Mouse (Mus musculus): Measurements from ENCODE around the gene Rpl39. TPM values are rescaled to one million over a fixed set of nuclear protein-coding genes. Genes with fewer than 3 reads are reported as not detected.

Rpl39 gene
- total and polyA plus RNA-seq, 2 experiments from 2014 or later = 167 to 403 TPM

- Histone ChIP-seq H3K9me3 (replicated peaks; ENCODE audit: control insufficient read depth, low read length) (no peaks in the 10 kb centered on the region), H3K27ac (ENCODE audit: low read depth) (no peak overlapping the region), H3K4me3 (ENCODE audit: low read depth, low read length) (no peak overlapping the region), H3K4me1 (ENCODE audit: control insufficient read depth, insufficient read depth) (no peaks in the 10 kb centered on the region), H3K4me2 (ENCODE audit: low read depth, low read length) (no peak overlapping the region), H3K27me3 (ENCODE audit: control insufficient read depth, insufficient read depth, low read length) (peaks cover 4% of the 10 kb centered on the region; the same call in 1 of the 2 replicates), H3K9ac (replicated peaks; ENCODE audit: low read depth, low read length) (no peak overlapping the region), H3K36me3 (replicated peaks; ENCODE audit: control insufficient read depth, insufficient read depth, low read length) (no peaks in the 10 kb centered on the region)
- TF ChIP-seq CTCF (IDR thresholded peaks at IDR 0.05; ENCODE audit: low read depth) (peak; percentile 52), EP300 (IDR thresholded peaks at IDR 0.05; ENCODE audit: low read depth) (no peak)
- DNase-seq (ENCODE audit: low spot score) (no peak), ATAC-seq (ENCODE audit: insufficient read depth, low read depth) (no peak)
- WGBS = 15% methylated on average over 9 of the region's 9 CpGs
Observed at GRCm38 (mm10) chrX:37042726-37043125, 42.5 kb downstream of the Rpl39 start.

Other genes starting within 250 kb of the Rpl39 start
- 24.1 and 75.9 TPM in 2 replicates for gene Ube2a, start 211.5 kb downstream of the Rpl39 start, total RNA-seq (2014; rRNA removed; ENCODE audit: low replicate concordance)
- gene Ube2a, start 211.5 kb downstream of the Rpl39 start, polyA plus RNA-seq (2015; fragmentation: Nextera tagmentation; extraction: Ambion mirVana) = 210 and 213 TPM in 2 replicates
- gene C330007P06Rik, start 211.3 kb downstream of the Rpl39 start, total RNA-seq (2014; rRNA removed; ENCODE audit: low replicate concordance) = 16.6 and 19.0 TPM in 2 replicates
- 10.5 and 10.7 TPM in 2 replicates for gene C330007P06Rik, start 211.3 kb downstream of the Rpl39 start, polyA plus RNA-seq (2015; fragmentation: Nextera tagmentation; extraction: Ambion mirVana)
- gene Nkrf, start 182.5 kb downstream of the Rpl39 start, total RNA-seq (2014; rRNA removed; ENCODE audit: low replicate concordance) = 0.62 and 5.7 TPM in 2 replicates
- 0.44 and 0.51 TPM in 2 replicates for gene Nkrf, start 182.5 kb downstream of the Rpl39 start, polyA plus RNA-seq (2015; fragmentation: Nextera tagmentation; extraction: Ambion mirVana)
- gene Sept6, start 93.6 kb downstream of the Rpl39 start, total RNA-seq (2014; rRNA removed; ENCODE audit: low replicate concordance) = 53.1 and 73.5 TPM in 2 replicates
- gene Sept6, start 93.6 kb downstream of the Rpl39 start, polyA plus RNA-seq (2015; fragmentation: Nextera tagmentation; extraction: Ambion mirVana) = 22.1 and 22.3 TPM in 2 replicates
- not detected in 2 replicates for gene Sowahd, start 36.6 kb downstream of the Rpl39 start, total RNA-seq (2014; rRNA removed; ENCODE audit: low replicate concordance)
- gene Sowahd, start 36.6 kb downstream of the Rpl39 start, polyA plus RNA-seq (2015; fragmentation: Nextera tagmentation; extraction: Ambion mirVana) = not detected in 2 replicates
- 8.1 and 10.2 TPM in 2 replicates for gene Upf3b, start 24.9 kb upstream of the Rpl39 start, total RNA-seq (2014; rRNA removed; ENCODE audit: low replicate concordance)
- gene Upf3b, start 24.9 kb upstream of the Rpl39 start, polyA plus RNA-seq (2015; fragmentation: Nextera tagmentation; extraction: Ambion mirVana) = 9.3 and 10.6 TPM in 2 replicates
- 8.1 and 13.8 TPM in 2 replicates for gene Nkap, start 41.4 kb upstream of the Rpl39 start, total RNA-seq (2014; rRNA removed; ENCODE audit: low replicate concordance)
- 8.2 and 9.2 TPM in 2 replicates for gene Nkap, start 41.4 kb upstream of the Rpl39 start, polyA plus RNA-seq (2015; fragmentation: Nextera tagmentation; extraction: Ambion mirVana)
- not detected in 2 replicates for gene Akap14, start 83.4 kb upstream of the Rpl39 start, total RNA-seq (2014; rRNA removed; ENCODE audit: low replicate concordance)
- gene Akap14, start 83.4 kb upstream of the Rpl39 start, polyA plus RNA-seq (2015; fragmentation: Nextera tagmentation; extraction: Ambion mirVana) = 0.05 and 0.07 TPM in 2 replicates
- gene Ndufa1, start 105.8 kb upstream of the Rpl39 start, total RNA-seq (2014; rRNA removed; ENCODE audit: low replicate concordance) = 337 and 420 TPM in 2 replicates
- 1,804 and 1,915 TPM in 2 replicates for gene Ndufa1, start 105.8 kb upstream of the Rpl39 start, polyA plus RNA-seq (2015; fragmentation: Nextera tagmentation; extraction: Ambion mirVana)
- gene Rnf113a1, start 105.8 kb upstream of the Rpl39 start, total RNA-seq (2014; rRNA removed; ENCODE audit: low replicate concordance) = not detected in 2 replicates
- gene Rnf113a1, start 105.8 kb upstream of the Rpl39 start, polyA plus RNA-seq (2015; fragmentation: Nextera tagmentation; extraction: Ambion mirVana) = 5.5 and 5.6 TPM in 2 replicates
- not detected in 2 replicates for gene Gm9, start 125.6 kb upstream of the Rpl39 start, total RNA-seq (2014; rRNA removed; ENCODE audit: low replicate concordance)
- gene Gm9, start 125.6 kb upstream of the Rpl39 start, polyA plus RNA-seq (2015; fragmentation: Nextera tagmentation; extraction: Ambion mirVana) = not detected in 2 replicates
- gene Rhox1, start 136.9 kb upstream of the Rpl39 start, total RNA-seq (2014; rRNA removed; ENCODE audit: low replicate concordance) = not detected in 2 replicates
- not detected in 2 replicates for gene Rhox1, start 136.9 kb upstream of the Rpl39 start, polyA plus RNA-seq (2015; fragmentation: Nextera tagmentation; extraction: Ambion mirVana)
- gene Rhox2a, start 159.6 kb upstream of the Rpl39 start, total RNA-seq (2014; rRNA removed; ENCODE audit: low replicate concordance) = not detected in 2 replicates
- not detected in 2 replicates for gene Rhox2a, start 159.6 kb upstream of the Rpl39 start, polyA plus RNA-seq (2015; fragmentation: Nextera tagmentation; extraction: Ambion mirVana)
- not detected in 2 replicates for gene Rhox3a, start 164.5 kb upstream of the Rpl39 start, total RNA-seq (2014; rRNA removed; ENCODE audit: low replicate concordance)
- not detected in 2 replicates for gene Rhox3a, start 164.5 kb upstream of the Rpl39 start, polyA plus RNA-seq (2015; fragmentation: Nextera tagmentation; extraction: Ambion mirVana)
- gene Rhox4a, start 179.9 kb upstream of the Rpl39 start, total RNA-seq (2014; rRNA removed; ENCODE audit: low replicate concordance) = not detected in 2 replicates
- gene Rhox4a, start 179.9 kb upstream of the Rpl39 start, polyA plus RNA-seq (2015; fragmentation: Nextera tagmentation; extraction: Ambion mirVana) = not detected in 2 replicates

Measured in heart, postnatal 0 days (tissue).